In the genomic region with DNA sequence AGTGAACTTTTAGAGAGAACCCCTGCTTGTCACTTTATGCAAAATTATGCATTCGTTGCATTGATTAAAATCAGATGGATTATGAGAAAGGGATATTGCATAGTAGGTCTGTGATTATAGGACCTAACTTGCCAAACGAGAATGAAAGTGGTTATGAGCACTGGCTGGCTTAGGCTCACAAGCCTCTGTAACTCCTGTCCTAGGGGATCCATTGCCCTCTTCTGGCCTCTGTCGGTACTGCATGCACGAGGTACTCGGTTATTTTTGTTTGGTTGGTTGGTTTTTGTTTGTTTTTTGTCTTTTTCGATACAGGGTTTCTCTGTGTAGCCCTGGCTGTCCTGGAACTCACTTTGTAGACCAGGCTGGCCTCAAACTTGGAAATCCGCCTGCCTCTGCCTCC, we compare ENCODE assay signal across 8 mouse cellular contexts. TPM values are rescaled to one million over a fixed set of nuclear protein-coding genes. Genes with fewer than 3 reads are reported as not detected.
A peak's percentile ranks its signal among the peaks of the same experiment; 100 is the strongest.
DNase-seq lines count a peak whose midpoint lies in the region; ATAC-seq and TF ChIP-seq lines count a peak whose summit lies in the region.

No protein-coding gene starts in this region.

- TF ChIP-seq EP300 in liver, embryonic 14.5 days (IDR thresholded peaks at IDR 0.05; ENCODE audit: low read depth): no peak

- ATAC-seq in liver, embryonic 14.5 days (ENCODE audit: insufficient read depth): peak; percentile 44; the same call in 1 of the 2 replicates

- intact Hi-C loops in gastrocnemius, adult 2 months (cut with DNase I): no loop called here

- peak; percentile 41 for TF ChIP-seq CTCF in C2C12 (IDR thresholded peaks at IDR 0.05; ENCODE audit: control insufficient read depth, insufficient read depth, insufficient read length)
- TF ChIP-seq CTCF in gastrocnemius, adult 2 months (IDR thresholded peaks at IDR 0.05): peak; percentile 95
- peak; percentile 94 for TF ChIP-seq CTCF in liver, embryonic 14.5 days (IDR thresholded peaks at IDR 0.05; ENCODE audit: low read depth)

- no peaks in the 10 kb centered on the region for H3K79me2 ChIP-seq in C2C12 (ENCODE audit: control insufficient read depth, insufficient read depth)

- peak; percentile 87 for DNase-seq in NIH3T3 (ENCODE audit: low read depth)
- DNase-seq in cerebellum, postnatal 14 days: peak; percentile 90 to 94
- peak; percentile 82 for DNase-seq in gastrocnemius, adult 2 months
- peak; percentile 80 for DNase-seq in kidney, postnatal 14 days
- peak in 2 of 3 experiments; percentile 47 to 52 for DNase-seq in liver, embryonic 14.5 days (ENCODE audit: low read depth in 3 of 3, low spot score in 3 of 3)
- DNase-seq in ovary, postnatal 36 days (ENCODE audit: low spot score): peak; percentile 56
- peak; percentile 92 for DNase-seq in thymus, postnatal 4 days

- no peaks in the 10 kb centered on the region for H3K9me3 ChIP-seq in liver, embryonic 14.5 days (ENCODE audit: control insufficient read depth, low read length)

- H3ac ChIP-seq in C2C12 (ENCODE audit: control insufficient read depth, insufficient read length, low read depth): no peak overlapping the region

- H3K4me1 ChIP-seq in liver, embryonic 14.5 days (replicated peaks; ENCODE audit: control insufficient read depth in 2 of 2, insufficient read depth in 2 of 2, low read length in 1 of 2): no peaks in the 10 kb centered on the region

- H3K9ac ChIP-seq in liver, embryonic 14.5 days (replicated peaks): no peak overlapping the region; the same call in 1 of the 2 replicates

- peak overlapping the region; percentile 27 for H3K4me2 ChIP-seq in liver, embryonic 14.5 days (ENCODE audit: low read depth)

- peaks cover 6% of the 10 kb centered on the region for H3K27me3 ChIP-seq in C2C12 (ENCODE audit: control insufficient read depth, insufficient read depth, insufficient read length)
- no peaks in the 10 kb centered on the region for H3K27me3 ChIP-seq in liver, embryonic 14.5 days (ENCODE audit: control insufficient read depth, insufficient read depth, low read length)

- WGBS in liver, embryonic 14.5 days (ENCODE audit: insufficient replicate concordance): 6% methylated on average over 7 of the region's 7 CpGs

- H3K79me3 ChIP-seq in C2C12 (ENCODE audit: low read depth): no peaks in the 10 kb centered on the region

- no peak overlapping the region for H3K27ac ChIP-seq in gastrocnemius, adult 2 months
- no peak overlapping the region for H3K27ac ChIP-seq in liver, embryonic 14.5 days

- H3K4me3 ChIP-seq in C2C12 (ENCODE audit: insufficient read depth, poor library complexity, severe bottlenecking): no peak overlapping the region
- H3K4me3 ChIP-seq in gastrocnemius, adult 2 months: peak overlapping the region; percentile 27
- H3K4me3 ChIP-seq in liver, embryonic 14.5 days (ENCODE audit: insufficient read depth in 1 of 2, low read depth in 2 of 2, low read length in 2 of 2): no peak overlapping the region

- no peaks in the 10 kb centered on the region for H3K36me3 ChIP-seq in C2C12 (ENCODE audit: control insufficient read depth, insufficient read depth)
- H3K36me3 ChIP-seq in liver, embryonic 14.5 days (replicated peaks; ENCODE audit: control insufficient read depth, insufficient read depth, low read depth): no peaks in the 10 kb centered on the region

TF ChIP-seq in C2C12, 6 proteins besides CTCF, POLR2A, EP300 and RAD21:
- TF ChIP-seq USF1 (IDR thresholded peaks at IDR 0.05; ENCODE audit: low read depth) (no peak), MAX (IDR thresholded peaks at IDR 0.05) (no peak), FOSL1 (IDR thresholded peaks at IDR 0.05; ENCODE audit: insufficient read depth, low read length, poor library complexity, severe bottlenecking) (no peak), MYOG (IDR thresholded peaks at IDR 0.05; ENCODE audit: control insufficient read depth, extremely low read depth, insufficient read length) (no peak), MYOD1 (IDR thresholded peaks at IDR 0.05; ENCODE audit: control insufficient read depth, insufficient read length, low read depth) (no peak), CEBPB (IDR thresholded peaks at IDR 0.05; ENCODE audit: low read depth) (no peak)
TF ChIP-seq in C2C12: peak in this region for 0.

RNA-seq across cellular contexts. Expression of a gene that starts 18.8 kb away (rescaled TPM):
- polyA plus RNA-seq in C2C12 (2012; fragmentation: generic; extraction: Trizol): 69.8 TPM
- under 1 TPM; 0.36 to 0.67 TPM for total RNA-seq in gastrocnemius, adult 2 months (2021)
- 31.5 and 37.5 TPM in 2 replicates for polyA plus RNA-seq in liver, embryonic 14.5 days (2012; rRNA removed)
- 63.4 and 63.7 TPM in 2 replicates for polyA plus RNA-seq in liver, embryonic 14.5 days (2014; fragmentation: Nextera tagmentation; extraction: Ambion mirVana)

RNA-seq across cellular contexts. Expression of a gene that starts 39.5 kb away (rescaled TPM):
- 2.6 TPM for polyA plus RNA-seq in C2C12 (2012; fragmentation: generic; extraction: Trizol)
- 1 to 10 TPM in 1 of 2 experiments, under 1 TPM in 1; 0.77 to 1.0 TPM for total RNA-seq in gastrocnemius, adult 2 months (2021)
- 0.26 and 0.28 TPM in 2 replicates for polyA plus RNA-seq in liver, embryonic 14.5 days (2012; rRNA removed)
- 0.86 and 1.7 TPM in 2 replicates for polyA plus RNA-seq in liver, embryonic 14.5 days (2014; fragmentation: Nextera tagmentation; extraction: Ambion mirVana)

RNA-seq across cellular contexts. Expression of a gene that starts 60.0 kb away (rescaled TPM):
- 2.3 TPM for polyA plus RNA-seq in C2C12 (2012; fragmentation: generic; extraction: Trizol)
- not detected for total RNA-seq in gastrocnemius, adult 2 months (2021)
- polyA plus RNA-seq in liver, embryonic 14.5 days (2012; rRNA removed): 0.30 and 0.38 TPM in 2 replicates
- polyA plus RNA-seq in liver, embryonic 14.5 days (2014; fragmentation: Nextera tagmentation; extraction: Ambion mirVana): not detected in 2 replicates

Comparison
In these comparisons a context has a peak if more than half of its experiments do, and no peak if none do; other contexts are left out.
1. CTCF ChIP-seq: peak in every context shown above with its lines; median percentile 95 in gastrocnemius, adult 2 months; 94 in liver, embryonic 14.5 days; 41 in C2C12.